ENCODE assay signal across 23 mouse cellular contexts in genomic region chr16:84494818-84495217, GRCm38 (mm10). TPM values are rescaled to one million over a fixed set of nuclear protein-coding genes. Genes with fewer than 3 reads are reported as not detected.
A peak's percentile ranks its signal among the peaks of the same experiment; 100 is the strongest.
DNase-seq lines count a peak whose midpoint lies in the region; ATAC-seq and TF ChIP-seq lines count a peak whose summit lies in the region.
"Had no signal": no experiment of that assay in that cellular context is flagged by ENCODE, and none has a peak within 500 bp of the region (broad histone marks: within the 10 kb centered on the region; RNA-seq: fewer than 3 reads in every experiment).

No protein-coding gene starts in this region.

- H3K27me3 ChIP-seq in hindbrain, embryonic 14.5 days (ENCODE audit: control insufficient read depth, insufficient read depth, low read length): no peaks in the 10 kb centered on the region
- H3K27me3 ChIP-seq in hindbrain, embryonic 12.5 days: no peaks in the 10 kb centered on the region
- no peaks in the 10 kb centered on the region for H3K27me3 ChIP-seq in kidney, postnatal 0 days (ENCODE audit: insufficient read depth, low read length)
- no peaks in the 10 kb centered on the region for H3K27me3 ChIP-seq in midbrain, embryonic 14.5 days (ENCODE audit: control insufficient read depth, insufficient read depth, low read length)
- no peaks in the 10 kb centered on the region for H3K27me3 ChIP-seq in midbrain, embryonic 15.5 days (replicated peaks)
- H3K27me3 ChIP-seq in neural tube, embryonic 15.5 days (replicated peaks): no peaks in the 10 kb centered on the region
- H3K27me3 ChIP-seq: embryonic facial prominence, embryonic 12.5 days; heart, embryonic 15.5 days; limb, embryonic 13.5 days; liver, embryonic 12.5 days; neural tube, embryonic 12.5 days; stomach, embryonic 15.5 days had no signal

- no peak overlapping the region for H3K4me3 ChIP-seq in hindbrain, embryonic 14.5 days (replicated peaks; ENCODE audit: low read length)
- H3K4me3 ChIP-seq in hindbrain, embryonic 12.5 days: no peak overlapping the region
- no peak overlapping the region for H3K4me3 ChIP-seq in kidney, postnatal 0 days (replicated peaks; ENCODE audit: low read depth, low read length)
- no peak overlapping the region for H3K4me3 ChIP-seq in midbrain, embryonic 14.5 days (replicated peaks; ENCODE audit: low read depth, low read length)
- no peak overlapping the region for H3K4me3 ChIP-seq in midbrain, embryonic 15.5 days
- no peak overlapping the region for H3K4me3 ChIP-seq in neural tube, embryonic 15.5 days (replicated peaks)
- H3K4me3 ChIP-seq: embryonic facial prominence, embryonic 12.5 days; erythroblast, embryonic 14.5 days; gastrocnemius, adult 2 months; heart, embryonic 15.5 days; limb, embryonic 13.5 days; liver, embryonic 12.5 days; neural tube, embryonic 12.5 days; stomach, embryonic 15.5 days had no signal

- no peaks in the 10 kb centered on the region for H3K9me3 ChIP-seq in hindbrain, embryonic 14.5 days (ENCODE audit: control insufficient read depth, low read length)
- no peaks in the 10 kb centered on the region for H3K9me3 ChIP-seq in hindbrain, embryonic 12.5 days (replicated peaks)
- no peaks in the 10 kb centered on the region for H3K9me3 ChIP-seq in kidney, postnatal 0 days (replicated peaks; ENCODE audit: low read length)
- H3K9me3 ChIP-seq in midbrain, embryonic 14.5 days (ENCODE audit: control insufficient read depth, low read length): no peaks in the 10 kb centered on the region
- H3K9me3 ChIP-seq in midbrain, embryonic 15.5 days: no peaks in the 10 kb centered on the region
- H3K9me3 ChIP-seq in neural tube, embryonic 15.5 days (replicated peaks): no peaks in the 10 kb centered on the region
- H3K9me3 ChIP-seq: embryonic facial prominence, embryonic 12.5 days; heart, embryonic 15.5 days; limb, embryonic 13.5 days; liver, embryonic 12.5 days; neural tube, embryonic 12.5 days; stomach, embryonic 15.5 days had no signal

- WGBS in hindbrain, embryonic 14.5 days: 85% methylated on average over 3 of the region's 3 CpGs
- 80% methylated on average over 3 of the region's 3 CpGs for WGBS in hindbrain, embryonic 12.5 days
- 26% methylated on average over 3 of the region's 3 CpGs for WGBS in kidney, postnatal 0 days
- 83% methylated on average over 3 of the region's 3 CpGs for WGBS in midbrain, embryonic 14.5 days
- WGBS in midbrain, embryonic 15.5 days: 78% methylated on average over 3 of the region's 3 CpGs
- WGBS in neural tube, embryonic 15.5 days: 69% methylated on average over 3 of the region's 3 CpGs

- no peak for TF ChIP-seq CTCF in kidney, postnatal 0 days (IDR thresholded peaks at IDR 0.05; ENCODE audit: low read depth)

- peak overlapping the region; percentile 17; the same call in 1 of the 2 replicates for H3K4me2 ChIP-seq in hindbrain, embryonic 14.5 days (replicated peaks)
- no peak overlapping the region for H3K4me2 ChIP-seq in hindbrain, embryonic 12.5 days (replicated peaks)
- peak overlapping the region; percentile 38 for H3K4me2 ChIP-seq in kidney, postnatal 0 days (ENCODE audit: low read length)
- no peak overlapping the region for H3K4me2 ChIP-seq in midbrain, embryonic 14.5 days (ENCODE audit: low read length)
- no peak overlapping the region for H3K4me2 ChIP-seq in midbrain, embryonic 15.5 days
- H3K4me2 ChIP-seq in neural tube, embryonic 15.5 days: peak overlapping the region; percentile 11; the same call in 1 of the 2 replicates
- H3K4me2 ChIP-seq: embryonic facial prominence, embryonic 12.5 days; heart, embryonic 15.5 days; limb, embryonic 13.5 days; liver, embryonic 12.5 days; neural tube, embryonic 12.5 days; stomach, embryonic 15.5 days had no signal

- ATAC-seq in hindbrain, embryonic 14.5 days (ENCODE audit: low FRiP score): no peak
- no peak; the same call in 1 of the 2 replicates for ATAC-seq in hindbrain, embryonic 12.5 days (ENCODE audit: low FRiP score)
- ATAC-seq in kidney, postnatal 0 days (replicated peaks; ENCODE audit: low FRiP score, low read depth): no peak
- ATAC-seq in midbrain, embryonic 14.5 days (ENCODE audit: low FRiP score, low TSS enrichment): no peak
- ATAC-seq in midbrain, embryonic 15.5 days (replicated peaks): no peak
- ATAC-seq in neural tube, embryonic 15.5 days (ENCODE audit: low FRiP score): no peak
- ATAC-seq: liver, embryonic 12.5 days had no signal

- no peak for DNase-seq in hindbrain, embryonic 14.5 days (ENCODE audit: low spot score)
- peak; percentile 51 for DNase-seq in kidney, postnatal 0 days (ENCODE audit: low spot score)
- no peak for DNase-seq in kidney, postnatal 10 days
- peak; percentile 6 for DNase-seq in midbrain, embryonic 14.5 days
- DNase-seq in ovary, postnatal 14 days (ENCODE audit: low spot score): no peak
- DNase-seq: cerebellum, adult 2 months; gastrocnemius, adult 2 months; heart, postnatal 36 days; lung, adult 18-20 months; lung, postnatal 4 days; thymus, postnatal 25 days had no signal

- H3K36me3 ChIP-seq in hindbrain, embryonic 14.5 days (replicated peaks; ENCODE audit: control insufficient read depth, insufficient read depth): no peaks in the 10 kb centered on the region
- H3K36me3 ChIP-seq in hindbrain, embryonic 12.5 days: no peaks in the 10 kb centered on the region
- no peaks in the 10 kb centered on the region for H3K36me3 ChIP-seq in kidney, postnatal 0 days (ENCODE audit: insufficient read depth, low read length)
- no peaks in the 10 kb centered on the region for H3K36me3 ChIP-seq in midbrain, embryonic 14.5 days (ENCODE audit: control insufficient read depth, insufficient read depth, low read length)
- no peaks in the 10 kb centered on the region for H3K36me3 ChIP-seq in midbrain, embryonic 15.5 days (replicated peaks)
- no peaks in the 10 kb centered on the region for H3K36me3 ChIP-seq in neural tube, embryonic 15.5 days
- H3K36me3 ChIP-seq: embryonic facial prominence, embryonic 12.5 days; heart, embryonic 15.5 days; limb, embryonic 13.5 days; liver, embryonic 12.5 days; neural tube, embryonic 12.5 days; stomach, embryonic 15.5 days had no signal

- H3K4me1 ChIP-seq in hindbrain, embryonic 14.5 days (replicated peaks; ENCODE audit: control insufficient read depth, insufficient read depth, low read length): 0 out of 2 replicates have a peak, but pooled peaks cover 6% of the 10 kb centered on the region
- H3K4me1 ChIP-seq in hindbrain, embryonic 12.5 days: peaks cover 2% of the 10 kb centered on the region; the same call in 1 of the 2 replicates
- H3K4me1 ChIP-seq in kidney, postnatal 0 days (replicated peaks; ENCODE audit: insufficient read depth, low read length): no peaks in the 10 kb centered on the region
- H3K4me1 ChIP-seq in midbrain, embryonic 14.5 days (ENCODE audit: control insufficient read depth, insufficient read depth, low read length): no peaks in the 10 kb centered on the region
- H3K4me1 ChIP-seq in midbrain, embryonic 15.5 days: no peaks in the 10 kb centered on the region
- H3K4me1 ChIP-seq in neural tube, embryonic 15.5 days: no peaks in the 10 kb centered on the region
- H3K4me1 ChIP-seq: embryonic facial prominence, embryonic 12.5 days; heart, embryonic 15.5 days; limb, embryonic 13.5 days; liver, embryonic 12.5 days; neural tube, embryonic 12.5 days; stomach, embryonic 15.5 days had no signal

- no peak overlapping the region for H3K9ac ChIP-seq in hindbrain, embryonic 14.5 days
- H3K9ac ChIP-seq in hindbrain, embryonic 12.5 days: no peak overlapping the region
- no peak overlapping the region for H3K9ac ChIP-seq in kidney, postnatal 0 days (ENCODE audit: low read depth, low read length)
- no peak overlapping the region for H3K9ac ChIP-seq in midbrain, embryonic 14.5 days (replicated peaks; ENCODE audit: low read length)
- H3K9ac ChIP-seq in midbrain, embryonic 15.5 days: no peak overlapping the region
- no peak overlapping the region for H3K9ac ChIP-seq in neural tube, embryonic 15.5 days (replicated peaks)
- H3K9ac ChIP-seq: embryonic facial prominence, embryonic 12.5 days; heart, embryonic 15.5 days; limb, embryonic 13.5 days; liver, embryonic 12.5 days; neural tube, embryonic 12.5 days; stomach, embryonic 15.5 days had no signal

- H3K27ac ChIP-seq in hindbrain, embryonic 14.5 days: peak overlapping the region; percentile 47
- no peak overlapping the region for H3K27ac ChIP-seq in hindbrain, embryonic 12.5 days
- no peak overlapping the region for H3K27ac ChIP-seq in kidney, postnatal 0 days
- 0 out of 2 replicates have a peak overlapping the region, but pooled peaks have one; percentile 17 for H3K27ac ChIP-seq in midbrain, embryonic 14.5 days (replicated peaks; ENCODE audit: low read depth, low read length)
- H3K27ac ChIP-seq in midbrain, embryonic 15.5 days: no peak overlapping the region
- no peak overlapping the region for H3K27ac ChIP-seq in neural tube, embryonic 15.5 days (replicated peaks)
- H3K27ac ChIP-seq: embryonic facial prominence, embryonic 12.5 days; gastrocnemius, adult 2 months; heart, embryonic 15.5 days; limb, embryonic 13.5 days; liver, embryonic 12.5 days; neural tube, embryonic 12.5 days; stomach, embryonic 15.5 days had no signal

RNA-seq across cellular contexts. Expression of gene A730009L09Rik, which starts 20.1 kb away (rescaled TPM):
- 0.18 TPM in 1 of 2 replicates, not detected in the other for polyA plus RNA-seq in hindbrain, embryonic 14.5 days (2014; fragmentation: Nextera tagmentation; extraction: Ambion mirVana)
- not detected in 2 replicates for polyA plus RNA-seq in hindbrain, embryonic 12.5 days (2016; fragmentation: Nextera tagmentation; extraction: Ambion mirVana)
- polyA plus RNA-seq in kidney, postnatal 0 days (2015; fragmentation: Nextera tagmentation; extraction: Ambion mirVana): not detected in 2 replicates
- not detected in 2 replicates for polyA plus RNA-seq in midbrain, embryonic 14.5 days (2014; fragmentation: Nextera tagmentation; extraction: Ambion mirVana)
- 0.17 TPM in 1 of 2 replicates, not detected in the other for polyA plus RNA-seq in midbrain, embryonic 15.5 days (2015; fragmentation: Nextera tagmentation; extraction: Ambion mirVana)
- 0.41 TPM in 1 of 2 replicates, not detected in the other for polyA plus RNA-seq in neural tube, embryonic 15.5 days (2015; fragmentation: Nextera tagmentation; extraction: Ambion mirVana)
- polyA plus RNA-seq: embryonic facial prominence, embryonic 12.5 days; erythroblast, embryonic 14.5 days; gonadal fat pad, adult 2 months; heart, embryonic 15.5 days; intestine, embryonic 14.5 days; limb, embryonic 13.5 days; liver, embryonic 12.5 days; neural tube, embryonic 12.5 days; stomach, embryonic 15.5 days had no signal

Comparison
In these comparisons a context has a peak if more than half of its experiments do, and no peak if none do; other contexts are left out.
1. DNase-seq: peak in kidney, postnatal 0 days (single experiment) and midbrain, embryonic 14.5 days (single experiment); none in hindbrain, embryonic 14.5 days (single experiment), kidney, postnatal 10 days (single experiment) and ovary, postnatal 14 days (single experiment).
2. H3K27ac ChIP-seq: peak in hindbrain, embryonic 14.5 days (single experiment) and midbrain, embryonic 14.5 days (single experiment); none in hindbrain, embryonic 12.5 days (single experiment), kidney, postnatal 0 days (single experiment), midbrain, embryonic 15.5 days (single experiment) and neural tube, embryonic 15.5 days (single experiment).
3. H3K4me2 ChIP-seq: peak in hindbrain, embryonic 14.5 days (single experiment), kidney, postnatal 0 days (single experiment) and neural tube, embryonic 15.5 days (single experiment); none in hindbrain, embryonic 12.5 days (single experiment), midbrain, embryonic 14.5 days (single experiment) and midbrain, embryonic 15.5 days (single experiment).